Mouse (Mus musculus) CH12.LX (cell line): ENCODE measurements at regions not wholly inside any gene's neighbourhood (a gene's known extent, or its start where the extent isn't known, plus 50 kb on each side); places are given as distances from the start of the nearest gene placed in this dataset.

ENCODE experiments used
- BHLHE40 ChIP-seq: IDR thresholded peaks from 2 replicates; pipeline ENCODE4 v1.6.1; 2011; ENCODE audit warnings: mild to moderate bottlenecking, low read depth, low read length, improper control_type of control experiment
- CTCF ChIP-seq, 2 experiments: IDR thresholded peaks in 1 of 2; conservative IDR thresholded peaks in 1 of 2; 2 replicates each; pipeline ENCODE4 v1.5.1; 2011 to 2012; ENCODE audit warnings: low read depth in 2 of 2, low read length in 2 of 2, improper control_type of control experiment in 1 of 2, inconsistent platforms in 1 of 2, mild to moderate bottlenecking in 1 of 2, moderate library complexity in 1 of 2
- HCFC1 ChIP-seq: IDR thresholded peaks from 2 replicates; pipeline ENCODE4 v1.6.1; 2012; ENCODE audit warnings: low read depth, mild to moderate bottlenecking, inconsistent platforms, low read length, improper control_type of control experiment
- MAFK ChIP-seq: IDR thresholded peaks from 2 replicates; pipeline ENCODE4 v1.6.1; 2011; ENCODE audit warnings: low read length, improper control_type of control experiment; ENCODE audit not compliant: insufficient replicate concordance
- MAZ ChIP-seq: IDR thresholded peaks from 2 replicates; pipeline ENCODE4 v1.6.1; 2012; ENCODE audit warnings: low read depth, mild to moderate bottlenecking, inconsistent platforms, low read length, improper control_type of control experiment, moderate library complexity
- PAX5 ChIP-seq: IDR thresholded peaks from 2 replicates; pipeline ENCODE4 v1.6.1; 2012; ENCODE audit warnings: low read length, inconsistent platforms, mixed read lengths
- POLR2A ChIP-seq: IDR thresholded peaks from 2 replicates; pipeline ENCODE4 v1.6.1; 2011; ENCODE audit warnings: low read depth, mild to moderate bottlenecking, improper control_type of control experiment, low read length
- SIN3A ChIP-seq: IDR thresholded peaks from 2 replicates; pipeline ENCODE4 v1.6.1; 2012; ENCODE audit warnings: low read length, improper control_type of control experiment, inconsistent platforms
- TBP ChIP-seq: conservative IDR thresholded peaks from 2 replicates; pipeline ENCODE4 v1.6.1; 2011; ENCODE audit warnings: low read depth, low read length, improper control_type of control experiment

DNA sequence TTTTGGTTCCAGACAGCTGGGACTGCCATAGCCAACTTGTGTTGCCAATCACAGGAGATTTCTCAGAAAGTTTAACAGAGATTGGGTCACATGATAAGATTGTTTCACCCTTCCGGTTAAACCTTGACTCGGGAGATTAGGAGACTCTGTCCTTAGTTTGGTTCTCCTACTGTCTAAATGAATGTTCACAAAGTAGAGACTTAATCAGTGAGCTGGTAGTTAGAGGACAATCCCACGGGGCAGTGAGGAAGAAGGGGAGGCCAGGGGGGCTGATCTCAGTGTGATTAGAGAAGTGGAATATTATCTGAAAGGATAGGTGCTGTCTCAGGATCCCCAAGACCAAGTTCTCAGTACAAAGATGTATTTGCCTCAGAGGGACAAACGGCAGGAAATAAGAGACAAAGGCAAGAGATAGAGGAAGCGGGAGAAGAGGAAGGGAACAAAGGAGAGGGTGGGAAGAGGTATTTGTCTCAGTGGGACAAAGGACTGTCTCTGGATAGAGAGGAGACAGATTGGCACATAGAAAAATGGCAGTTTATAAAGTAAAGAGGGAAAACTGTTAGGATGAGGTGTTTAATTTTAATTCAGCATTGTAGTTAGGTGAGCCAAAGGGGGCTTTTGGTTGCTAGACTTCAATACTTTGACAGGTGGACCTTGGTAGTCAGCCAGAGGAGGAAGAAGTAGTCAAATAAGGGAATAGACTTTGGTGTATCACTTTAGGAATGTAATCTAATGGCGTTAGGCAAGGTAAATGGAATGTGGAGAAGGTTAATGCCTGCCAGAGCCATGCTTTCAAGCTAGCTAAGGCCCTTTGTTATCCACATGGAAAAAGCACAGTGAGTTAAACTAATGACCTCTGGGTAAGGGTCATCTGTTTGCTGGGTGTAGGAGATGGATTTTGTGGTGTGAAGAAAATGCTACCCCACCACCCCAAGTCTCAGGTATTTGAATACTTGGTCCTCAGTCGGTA is 110.2 kb upstream of the Zfp648 start:
- TF ChIP-seq POLR2A, result no peak
- no peak for TF ChIP-seq PAX5
- no peak for TF ChIP-seq MAFK
- TF ChIP-seq CTCF (conservative IDR thresholded peaks at IDR 0.05 in 1 of 2, IDR thresholded peaks at IDR 0.05 in 1 of 2; ENCODE audit: low read depth in 2 of 2, low read length in 2 of 2), result no peak
- no peak for TF ChIP-seq HCFC1
- no peak for TF ChIP-seq BHLHE40
- TF ChIP-seq TBP, result no peak
- no peak for TF ChIP-seq MAZ
- TF ChIP-seq SIN3A, result no peak
